In genomic region chr2:130818838-130819647, GRCm38 (mm10) we compare ENCODE assay signal across 9 mouse cellular contexts.
DNase-seq lines count a peak whose midpoint lies in the region; ATAC-seq lines count a peak whose summit lies in the region.
"Had no signal": no experiment of that assay in that cellular context is flagged by ENCODE, and none has a peak within 500 bp of the region (broad histone marks: within the 10 kb centered on the region; RNA-seq: fewer than 3 reads in every experiment).

No protein-coding gene starts in this region.

- H3K36me3 ChIP-seq in heart, embryonic 11.5 days (ENCODE audit: control insufficient read depth, insufficient read depth, low read length): peaks cover 3% of the 10 kb centered on the region

- no peaks in the 10 kb centered on the region for H3K27me3 ChIP-seq in heart, embryonic 11.5 days (ENCODE audit: control insufficient read depth, insufficient read depth, low read length)

- H3K27ac ChIP-seq in heart, embryonic 11.5 days (ENCODE audit: low read depth, low read length): no peak overlapping the region

- no peaks in the 10 kb centered on the region for H3K4me1 ChIP-seq in heart, embryonic 11.5 days (ENCODE audit: control insufficient read depth, insufficient read depth, low read length)

- DNase-seq in heart, adult 11 months: peak; percentile 85
- DNase-seq in MN1 (ENCODE audit: low spot score): peak; percentile 21
- peak; percentile 41 for DNase-seq in embryo, embryonic 11 days
- DNase-seq in layer of hippocampus, adult 9-11 months: peak; percentile 76
- peak; percentile 40 for DNase-seq in retina, postnatal 1 day
- no peak for DNase-seq in adrenal gland, adult 18-20 months (ENCODE audit: low spot score in 2 of 2)
- DNase-seq: lung, embryonic 14.5 days had no signal

- ATAC-seq in heart, embryonic 11.5 days (replicated peaks; ENCODE audit: insufficient number of reproducible peaks, low FRiP score, low TSS enrichment): no peak
- ATAC-seq in activated CD4-positive, CD25-positive, alpha-beta regulatory T cell, adult 4 months: no peak

- no peak overlapping the region for H3K4me2 ChIP-seq in heart, embryonic 11.5 days
- H3K4me2 ChIP-seq: lung, embryonic 14.5 days had no signal

- H3K9me3 ChIP-seq in heart, embryonic 11.5 days (replicated peaks; ENCODE audit: control insufficient read depth, low read length): no peaks in the 10 kb centered on the region

- no peak overlapping the region for H3K9ac ChIP-seq in heart, embryonic 11.5 days (ENCODE audit: low read depth, low read length)
- H3K9ac ChIP-seq: lung, embryonic 14.5 days had no signal

- 71% methylated on average over 11 of the region's 11 CpGs for WGBS in heart, embryonic 11.5 days (ENCODE audit: insufficient replicate concordance)

- no peak overlapping the region for H3K4me3 ChIP-seq in heart, embryonic 11.5 days (ENCODE audit: low read depth, low read length)

Comparison
In these comparisons a context has a peak if more than half of its experiments do, and no peak if none do; other contexts are left out.
1. DNase-seq: peak in heart, adult 11 months (single experiment), MN1 (single experiment), embryo, embryonic 11 days (single experiment), layer of hippocampus, adult 9-11 months (single experiment) and retina, postnatal 1 day (single experiment); none in adrenal gland, adult 18-20 months (0 of 2).